Mouse (Mus musculus) stomach, postnatal 0 days (tissue): ENCODE measurements at regions not wholly inside any gene's neighbourhood (a gene's known extent, or its start where the extent isn't known, plus 50 kb on each side); places are given as distances from the start of the nearest gene placed in this dataset.
"Not testable (repeated sequence)": the region's sequence is repeated elsewhere in the genome, so short reads cannot be mapped to it uniquely, and the experiment has no call there.

Source experiments
- ATAC-seq: fragments of 200-750 bp; cut with Nextera tagmentation; 2 replicates; pipeline ENCODE4 v1.8.0; 2017; ENCODE audit not compliant: low FRiP score, low TSS enrichment
- DNase-seq: peaks from one replicate; pipeline ENCODE4 v3.0.0-alpha.2; 2016; ENCODE audit warnings: low spot score
- H3K27ac ChIP-seq: fragments of 300-500 bp; sonication (generic); replicated peaks from 2 replicates; pipeline ENCODE4 v1.5.1; 2014; ENCODE audit warnings: mild to moderate bottlenecking, control low read depth
- H3K27me3 ChIP-seq: fragments of 300-500 bp; sonication (generic); 2 replicates; pipeline ENCODE4 v1.6.1; 2014; ENCODE audit warnings: low read length; ENCODE audit not compliant: control insufficient read depth, insufficient read depth
- H3K36me3 ChIP-seq: fragments of 300-500 bp; sonication (generic); 2 replicates; pipeline ENCODE4 v1.6.1; 2014; ENCODE audit warnings: low read length, mixed read lengths; ENCODE audit not compliant: control insufficient read depth, insufficient read depth
- H3K4me1 ChIP-seq: fragments of 300-500 bp; sonication (generic); replicated peaks from 2 replicates; pipeline ENCODE4 v1.6.1; 2014; ENCODE audit warnings: antibody characterized with exemption; ENCODE audit not compliant: control insufficient read depth, insufficient read depth
- H3K4me2 ChIP-seq: fragments of 300-500 bp; sonication (generic); replicated peaks from 2 replicates; pipeline ENCODE4 v1.6.1; 2014; ENCODE audit warnings: low read depth, mild to moderate bottlenecking, control low read depth, moderate library complexity
- H3K4me3 ChIP-seq: fragments of 300-500 bp; sonication (generic); 2 replicates; pipeline ENCODE4 v1.5.1; 2014; ENCODE audit warnings: low read depth, low read length, control low read depth
- H3K9ac ChIP-seq: fragments of 300-500 bp; sonication (generic); 2 replicates; pipeline ENCODE4 v1.6.1; 2014; ENCODE audit warnings: mild to moderate bottlenecking, low read length, control low read depth, mixed read lengths
- H3K9me3 ChIP-seq: fragments of 300-500 bp; sonication (generic); 2 replicates; pipeline ENCODE4 v1.6.1; 2016; ENCODE audit warnings: low read length; ENCODE audit not compliant: control insufficient read depth
- CTCF ChIP-seq: IDR thresholded peaks from 2 replicates; pipeline ENCODE4 v1.5.1; 2016; ENCODE audit warnings: antibody characterized with exemption, low read depth, mild to moderate bottlenecking, moderate library complexity
- EP300 ChIP-seq: optimal IDR thresholded peaks from 2 replicates; pipeline ENCODE3; 2016; ENCODE audit warnings: antibody characterized with exemption
- WGBS: fragments of 180-500 bp; shearing (Covaris S2); extraction: QIAGEN DNeasy Blood & Tissue Kit; methylation state at CpG from one replicate; pipeline ENCODE4 v1.1.7; 2014; 5-methylcytosine and 5-hydroxymethylcytosine counted together

- no peak for DNase-seq
- no peak for ATAC-seq
- Histone ChIP-seq H3K36me3 (no peaks in the 10 kb centered on the region), H3K9me3 (no peaks in the 10 kb centered on the region), H3K4me1 (no peaks in the 10 kb centered on the region), H3K27me3 (no peaks in the 10 kb centered on the region), H3K4me3 (no peak overlapping the region), H3K4me2 (no peak overlapping the region), H3K27ac (no peak overlapping the region), H3K9ac (no peak overlapping the region)
- TF ChIP-seq EP300 (no peak), CTCF (no peak)
- 96% methylated on average over 1 of the region's 1 CpGs for WGBS
These were observed 81.7 kb downstream of the Sem1 start for GRCm38 (mm10) chr6:6496789-6497188.

GRCm38 (mm10) chr6:6496336-6496735 is 82.1 kb downstream of the Sem1 start:
- H3K9ac ChIP-seq: no peak overlapping the region
- no peak overlapping the region for H3K27ac ChIP-seq
- WGBS: 88% methylated on average over 4 of the region's 4 CpGs
- no peak overlapping the region for H3K4me3 ChIP-seq
- no peaks in the 10 kb centered on the region for H3K4me1 ChIP-seq
- no peaks in the 10 kb centered on the region for H3K9me3 ChIP-seq
- DNase-seq: no peak
- H3K4me2 ChIP-seq: no peak overlapping the region
- TF ChIP-seq EP300: no peak
- TF ChIP-seq CTCF: no peak
- no peaks in the 10 kb centered on the region for H3K27me3 ChIP-seq
- no peak for ATAC-seq
- no peaks in the 10 kb centered on the region for H3K36me3 ChIP-seq

- H3K9me3 ChIP-seq: no peaks in the 10 kb centered on the region
- no peak overlapping the region for H3K4me3 ChIP-seq
- TF ChIP-seq EP300 (no peak), CTCF (no peak)
- no peak overlapping the region for H3K9ac ChIP-seq
- H3K36me3 ChIP-seq: no peaks in the 10 kb centered on the region
- no peak overlapping the region for H3K27ac ChIP-seq
- no peaks in the 10 kb centered on the region for H3K4me1 ChIP-seq
- ATAC-seq: no peak
- no peak overlapping the region for H3K4me2 ChIP-seq
- H3K27me3 ChIP-seq: no peaks in the 10 kb centered on the region
- 85% methylated on average over 4 of the region's 4 CpGs for WGBS
- no peak for DNase-seq
These were observed 90.3 kb downstream of the Sem1 start for GRCm38 (mm10) chr6:6488191-6488590.

GRCm38 (mm10) chr6:6481596-6481995 is 96.9 kb downstream of the Sem1 start:
- WGBS: 95% methylated on average over 1 of the region's 1 CpGs
- not testable (repeated sequence) for H3K9me3 ChIP-seq, H3K4me2 ChIP-seq, H3K36me3 ChIP-seq, H3K27ac ChIP-seq, H3K9ac ChIP-seq, H3K4me1 ChIP-seq, ATAC-seq, H3K27me3 ChIP-seq, DNase-seq, H3K4me3 ChIP-seq

- Histone ChIP-seq H3K27me3 (no peaks in the 10 kb centered on the region), H3K36me3 (no peaks in the 10 kb centered on the region), H3K4me3 (no peak overlapping the region), H3K9me3 (no peaks in the 10 kb centered on the region), H3K4me2 (no peak overlapping the region), H3K4me1 (no peaks in the 10 kb centered on the region), H3K27ac (no peak overlapping the region), H3K9ac (no peak overlapping the region)
- TF ChIP-seq EP300: no peak
- TF ChIP-seq CTCF: no peak
- DNase-seq: no peak
- 59% methylated on average over 8 of the region's 8 CpGs for WGBS
- ATAC-seq: no peak
These were observed 108.1 kb downstream of the Sem1 start for GRCm38 (mm10) chr6:6470397-6470796.

- H3K9me3 ChIP-seq: no peaks in the 10 kb centered on the region
- H3K27me3 ChIP-seq: no peaks in the 10 kb centered on the region
- no peak overlapping the region for H3K27ac ChIP-seq
- no peak overlapping the region for H3K9ac ChIP-seq
- H3K4me3 ChIP-seq: no peak overlapping the region
- WGBS: 14% methylated on average over 1 of the region's 1 CpGs
- H3K4me1 ChIP-seq: no peaks in the 10 kb centered on the region
- no peak for ATAC-seq
- DNase-seq: no peak
- no peaks in the 10 kb centered on the region for H3K36me3 ChIP-seq
- TF ChIP-seq CTCF: no peak
- TF ChIP-seq EP300: no peak
- H3K4me2 ChIP-seq: no peak overlapping the region
These were observed 110.9 kb downstream of the Sem1 start for GRCm38 (mm10) chr6:6467526-6467925.
